13 mouse cellular contexts compared by ENCODE assay signal in genomic region chr14:102906286-102906685, GRCm38 (mm10).
DNase-seq lines count a peak whose midpoint lies in the region; TF ChIP-seq lines count a peak whose summit lies in the region.
"Had no signal": no experiment of that assay in that cellular context is flagged by ENCODE, and none has a peak within 500 bp of the region (broad histone marks: within the 10 kb centered on the region; RNA-seq: fewer than 3 reads in every experiment).

No protein-coding gene starts in this region.

- no peaks in the 10 kb centered on the region for H3K27me3 ChIP-seq in CH12.LX (replicated peaks)
- no peaks in the 10 kb centered on the region for H3K27me3 ChIP-seq in small intestine, adult 2 months (ENCODE audit: control insufficient read depth, insufficient read depth, low read length)
- H3K27me3 ChIP-seq: liver, embryonic 13.5 days had no signal

- no peak for TF ChIP-seq CTCF in layer of hippocampus, adult 2 months (conservative IDR thresholded peaks at IDR 0.05)
- no peak for TF ChIP-seq CTCF in CH12.LX (conservative IDR thresholded peaks at IDR 0.05 in 1 of 2, IDR thresholded peaks at IDR 0.05 in 1 of 2; ENCODE audit: low read depth in 2 of 2, low read length in 2 of 2)
- no peak for TF ChIP-seq CTCF in small intestine, adult 2 months (IDR thresholded peaks at IDR 0.05; ENCODE audit: extremely low read depth, insufficient read length, insufficient replicate concordance, low read depth, low read length)

- WGBS in small intestine, adult 2 months, result 82% methylated on average over 1 of the region's 1 CpGs

- TF ChIP-seq POLR2A in CH12.LX (IDR thresholded peaks at IDR 0.05; ENCODE audit: low read depth, low read length), result no peak
- no peak for TF ChIP-seq POLR2A in small intestine, adult 2 months (IDR thresholded peaks at IDR 0.05; ENCODE audit: low read depth, low read length)

- H3K9ac ChIP-seq in CH12.LX (ENCODE audit: insufficient read depth, low read depth), result 0 out of 2 replicates have a peak overlapping the region, but pooled peaks have one; percentile 7
- H3K9ac ChIP-seq: liver, embryonic 13.5 days had no signal

- H3K4me1 ChIP-seq in CH12.LX (ENCODE audit: control insufficient read depth in 1 of 2, insufficient read depth in 2 of 2), result peaks cover 22 to 42% of the 10 kb centered on the region in 2 experiments
- no peaks in the 10 kb centered on the region; the same call in 1 of the 2 replicates for H3K4me1 ChIP-seq in brown adipose tissue, adult 24 weeks (ENCODE audit: control insufficient read depth, insufficient read depth, insufficient read length, low read length)
- no peaks in the 10 kb centered on the region for H3K4me1 ChIP-seq in small intestine, adult 2 months (ENCODE audit: control insufficient read depth, insufficient read depth, insufficient read length, low read length)
- H3K4me1 ChIP-seq: liver, embryonic 13.5 days; midbrain, embryonic 10.5 days had no signal

- no peak for TF ChIP-seq RAD21 in CH12.LX (IDR thresholded peaks at IDR 0.05; ENCODE audit: low read depth, low read length)

- no peak for DNase-seq in layer of hippocampus, adult 2 months (ENCODE audit: low spot score in 2 of 2)
- DNase-seq in layer of hippocampus, adult 8-10 months (ENCODE audit: low spot score in 2 of 2), result no peak
- DNase-seq in CH12.LX (ENCODE audit: extremely low read depth), result peak; percentile 35
- no peak for DNase-seq in right cerebral cortex, postnatal 4 days
- no peak for DNase-seq in ovary, adult 18-20 months (ENCODE audit: low spot score)
- DNase-seq in urinary bladder, postnatal 14 days (ENCODE audit: low spot score), result no peak

- peak overlapping the region; percentile 48; the same call in 1 of the 2 replicates for H3K27ac ChIP-seq in layer of hippocampus, adult 2 months
- peak overlapping the region; percentile 90 for H3K27ac ChIP-seq in CH12.LX (ENCODE audit: insufficient read depth, low read depth)
- H3K27ac ChIP-seq in brown adipose tissue, adult 24 weeks (replicated peaks; ENCODE audit: low read depth, low read length), result peak overlapping the region; percentile 72
- peak overlapping the region; percentile 79 for H3K27ac ChIP-seq in small intestine, adult 2 months (ENCODE audit: insufficient read depth, low read depth, low read length)
- H3K27ac ChIP-seq: heart, adult 2 months; liver, embryonic 13.5 days; midbrain, embryonic 10.5 days had no signal

- H3K79me2 ChIP-seq in CH12.LX (replicated peaks; ENCODE audit: control insufficient read depth, extremely low read depth, insufficient read depth, poor library complexity, severe bottlenecking), result no peaks in the 10 kb centered on the region

- H3K36me3 ChIP-seq in CH12.LX (replicated peaks in 1 of 2; ENCODE audit: control insufficient read depth in 1 of 2, insufficient read depth in 1 of 2, low read length in 1 of 2), result no peaks in the 10 kb centered on the region
- no peaks in the 10 kb centered on the region for H3K36me3 ChIP-seq in small intestine, adult 2 months (ENCODE audit: control insufficient read depth, insufficient read depth, low read length)
- H3K36me3 ChIP-seq: G1E; liver, embryonic 13.5 days; midbrain, embryonic 10.5 days had no signal

- no peaks in the 10 kb centered on the region for H3K9me3 ChIP-seq in CH12.LX (replicated peaks; ENCODE audit: low read length)
- H3K9me3 ChIP-seq: liver, embryonic 13.5 days; midbrain, embryonic 10.5 days had no signal

- H3K4me3 ChIP-seq in layer of hippocampus, adult 2 months, result no peak overlapping the region
- H3K4me3 ChIP-seq in CH12.LX (replicated peaks in 1 of 3; ENCODE audit: low read depth in 2 of 3, low read length in 2 of 3, poor library complexity in 1 of 3), result no peak overlapping the region
- H3K4me3 ChIP-seq in brown adipose tissue, adult 24 weeks (ENCODE audit: insufficient read depth, low read depth, low read length), result no peak overlapping the region
- H3K4me3 ChIP-seq in small intestine, adult 2 months (ENCODE audit: low read depth, low read length), result no peak overlapping the region
- H3K4me3 ChIP-seq: erythroblast, embryonic 14.5 days; heart, adult 2 months; liver, embryonic 13.5 days; midbrain, embryonic 10.5 days had no signal

- dilution Hi-C loops in CH12.LX (cut with MboI; ENCODE audit: extremely low pct_ligation_motif_present, extremely low pct_unique_long_range_greater_than_20kb, low sequenced_read_pairs), result no loop called here

- no peak for TF ChIP-seq EP300 in CH12.LX (IDR thresholded peaks at IDR 0.05; ENCODE audit: low read length)

- peak overlapping the region; percentile 75 for H3K4me2 ChIP-seq in CH12.LX (ENCODE audit: insufficient read depth, low read depth, poor library complexity, severe bottlenecking)
- H3K4me2 ChIP-seq: liver, embryonic 13.5 days had no signal

- in situ Hi-C loops in CH12.LX (cut with MboI; ENCODE audit: low pct_ligation_motif_present, low pct_unique_long_range_greater_than_20kb, low sequenced_read_pairs), result loop anchor here (5.0 kb wide), 1 partner anchor 76 kb away; the partner anchor contains the start of gene Kctd12

TF ChIP-seq in CH12.LX, 34 proteins besides CTCF, POLR2A, EP300 and RAD21:
- TF ChIP-seq JUND (conservative IDR thresholded peaks at IDR 0.05; ENCODE audit: low read depth, low read length), result no peak
- no peak for TF ChIP-seq USF2 (conservative IDR thresholded peaks at IDR 0.05; ENCODE audit: low read depth, low read length)
- no peak for TF ChIP-seq E2F4 (IDR thresholded peaks at IDR 0.05; ENCODE audit: insufficient replicate concordance, low read depth, low read length)
- no peak for TF ChIP-seq ZKSCAN1 (IDR thresholded peaks at IDR 0.05; ENCODE audit: borderline replicate concordance, low read depth, low read length)
- TF ChIP-seq NELFE (IDR thresholded peaks at IDR 0.05; ENCODE audit: low read depth, low read length), result no peak
- no peak for TF ChIP-seq TBP (conservative IDR thresholded peaks at IDR 0.05; ENCODE audit: low read depth, low read length)
- TF ChIP-seq MEF2A (IDR thresholded peaks at IDR 0.05; ENCODE audit: borderline replicate concordance, low read depth, low read length), result no peak
- peak; percentile 47 for TF ChIP-seq ELF1 (IDR thresholded peaks at IDR 0.05; ENCODE audit: low read depth, low read length)
- no peak; the same call in 1 of the 2 replicates for TF ChIP-seq HCFC1 (IDR thresholded peaks at IDR 0.05; ENCODE audit: low read depth, low read length)
- TF ChIP-seq GABPA (IDR thresholded peaks at IDR 0.05; ENCODE audit: insufficient replicate concordance, low read depth, low read length), result no peak
- 0 out of 2 replicates have a peak, but pooled peaks have one; percentile 9 for TF ChIP-seq SMC3 (IDR thresholded peaks at IDR 0.05; ENCODE audit: low read depth, low read length)
- 0 out of 2 replicates have a peak, but pooled peaks have one; percentile 18 for TF ChIP-seq NRF1 (IDR thresholded peaks at IDR 0.05; ENCODE audit: low read depth, low read length)
- no peak for TF ChIP-seq RCOR1 (conservative IDR thresholded peaks at IDR 0.05; ENCODE audit: low read depth, low read length)
- TF ChIP-seq USF1 (IDR thresholded peaks at IDR 0.05; ENCODE audit: low read depth, low read length), result no peak
- TF ChIP-seq MXI1 (IDR thresholded peaks at IDR 0.05; ENCODE audit: low read depth, low read length), result no peak
- peak; percentile 75 for TF ChIP-seq ZNF384 (IDR thresholded peaks at IDR 0.05; ENCODE audit: low read depth, low read length)
- no peak for TF ChIP-seq ZMIZ1 (IDR thresholded peaks at IDR 0.05; ENCODE audit: low read depth, low read length)
- 0 out of 2 replicates have a peak, but pooled peaks have one; percentile 17 for TF ChIP-seq SIN3A (IDR thresholded peaks at IDR 0.05; ENCODE audit: low read length)
- TF ChIP-seq KAT2A (IDR thresholded peaks at IDR 0.05; ENCODE audit: insufficient replicate concordance, low read length), result no peak
- no peak for TF ChIP-seq CHD2 (IDR thresholded peaks at IDR 0.05; ENCODE audit: low read length)
- no peak; the same call in 1 of the 2 replicates for TF ChIP-seq MAX (IDR thresholded peaks at IDR 0.05; ENCODE audit: low read length)
- 0 out of 2 replicates have a peak, but pooled peaks have one; percentile 61 for TF ChIP-seq IRF4 (IDR thresholded peaks at IDR 0.05; ENCODE audit: low read depth, low read length)
- no peak for TF ChIP-seq POLR2AphosphoS2 (IDR thresholded peaks at IDR 0.05; ENCODE audit: low read depth, low read length)
- no peak for TF ChIP-seq CHD1 (IDR thresholded peaks at IDR 0.05; ENCODE audit: low read depth, low read length)
- no peak for TF ChIP-seq ETS1 (conservative IDR thresholded peaks at IDR 0.05; ENCODE audit: low read depth, low read length)
- TF ChIP-seq MAZ (IDR thresholded peaks at IDR 0.05; ENCODE audit: low read depth, low read length), result no peak
- TF ChIP-seq MAFK (IDR thresholded peaks at IDR 0.05; ENCODE audit: insufficient replicate concordance, low read length), result no peak
- no peak for TF ChIP-seq MYC (IDR thresholded peaks at IDR 0.05; ENCODE audit: low read depth, low read length)
- no peak for TF ChIP-seq JUN (IDR thresholded peaks at IDR 0.05; ENCODE audit: insufficient read depth, low read depth, low read length)
- TF ChIP-seq TCF12 (IDR thresholded peaks at IDR 0.05; ENCODE audit: low read depth, low read length), result no peak; the same call in 1 of the 2 replicates
- TF ChIP-seq PAX5 (IDR thresholded peaks at IDR 0.05; ENCODE audit: low read length), result no peak
- TF ChIP-seq ZC3H11A (IDR thresholded peaks at IDR 0.05; ENCODE audit: low read depth, low read length), result no peak
- TF ChIP-seq BHLHE40 (IDR thresholded peaks at IDR 0.05; ENCODE audit: low read depth, low read length), result no peak; the same call in 1 of the 2 replicates
- no peak for TF ChIP-seq UBTF (IDR thresholded peaks at IDR 0.05; ENCODE audit: low read depth, low read length)
